Mouse (Mus musculus): ENCODE data around the gene Taok3.

Taok3 gene

DNA sequence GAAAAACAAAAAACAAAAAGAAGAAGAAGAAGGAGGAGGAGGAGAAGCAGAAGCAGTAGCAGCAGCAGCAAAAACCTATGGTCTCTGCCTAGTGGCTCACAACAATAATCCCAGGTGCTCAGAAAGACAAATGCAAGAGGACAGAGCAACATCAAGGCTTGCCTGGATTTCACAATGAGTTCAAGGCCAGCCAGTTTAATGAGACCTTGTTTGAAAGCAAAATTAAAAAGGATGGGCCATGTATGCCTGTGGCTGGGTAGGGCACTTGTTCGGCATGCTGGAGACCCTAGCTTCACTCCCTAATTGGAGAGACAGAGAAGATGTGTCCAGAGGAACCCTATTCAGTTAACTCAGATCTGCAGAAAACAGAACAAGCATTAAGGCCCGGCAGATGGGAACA is 2.7 kb upstream of the Taok3 start:
- DNase-seq (ENCODE audit: low spot score in 2 of 2): no peak

DNA sequence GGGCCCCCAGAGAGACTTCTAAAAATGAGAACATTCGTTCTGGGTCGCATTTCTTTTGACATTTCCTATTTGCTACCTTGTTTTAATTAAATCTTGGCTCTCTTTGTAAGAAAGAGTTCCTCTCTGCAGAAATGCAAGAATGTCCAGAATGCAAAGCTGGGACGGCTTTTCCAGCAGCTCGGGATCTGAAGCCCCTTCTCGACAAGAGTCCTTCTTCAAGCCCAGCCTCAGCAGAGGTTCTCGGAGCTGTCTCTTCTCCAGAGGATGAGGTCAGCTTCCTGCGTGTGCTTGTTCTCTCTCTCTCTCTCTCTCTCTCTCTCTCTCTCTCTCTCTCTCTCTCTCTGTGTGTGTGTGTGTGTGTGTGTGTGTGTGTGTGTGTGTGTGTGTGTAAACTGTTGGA is 2.2 kb upstream of the Taok3 start:
- no peak for DNase-seq (ENCODE audit: low spot score in 2 of 2)

DNA sequence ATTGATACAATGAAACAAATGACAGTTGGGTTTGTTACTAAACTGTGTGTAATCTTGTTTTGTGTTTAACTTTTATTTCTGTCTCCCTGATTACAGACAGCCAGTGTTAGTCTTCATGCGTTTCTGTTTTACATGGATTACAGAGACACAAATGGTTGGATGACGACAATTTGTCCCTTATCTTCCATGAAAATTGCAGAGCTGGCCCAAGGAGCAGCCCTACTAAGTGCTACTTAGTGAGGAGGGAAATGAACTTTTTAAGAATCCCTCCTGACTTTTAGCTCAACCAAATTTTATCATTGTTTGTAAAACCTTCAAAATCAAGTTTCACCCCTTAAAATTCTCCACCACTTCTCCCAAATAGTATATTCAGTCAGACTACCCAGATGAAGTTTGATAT is 1.7 kb upstream of the Taok3 start:
- no peak for DNase-seq (ENCODE audit: low spot score in 2 of 2)

DNA sequence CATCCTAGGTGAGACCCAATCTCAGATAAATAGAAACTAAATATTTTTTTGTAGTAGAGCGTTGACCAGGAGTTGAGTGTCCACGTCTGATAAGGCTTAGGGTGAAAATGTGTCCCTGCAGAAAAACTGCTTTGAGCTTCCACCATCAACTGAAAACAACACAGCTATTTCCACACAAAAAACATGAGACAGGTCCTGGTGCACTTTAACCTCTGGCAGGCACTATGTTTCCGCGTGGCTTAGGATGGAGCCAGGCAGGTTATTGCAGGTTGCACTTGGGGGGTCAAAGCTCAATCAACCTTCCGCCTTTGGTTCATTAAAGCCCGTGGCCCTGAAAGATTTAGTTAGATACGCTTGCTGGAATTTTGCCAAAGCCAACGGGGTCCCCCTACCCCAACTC is 1.1 kb upstream of the Taok3 start:
- DNase-seq (ENCODE audit: low spot score in 2 of 2): no peak

DNA sequence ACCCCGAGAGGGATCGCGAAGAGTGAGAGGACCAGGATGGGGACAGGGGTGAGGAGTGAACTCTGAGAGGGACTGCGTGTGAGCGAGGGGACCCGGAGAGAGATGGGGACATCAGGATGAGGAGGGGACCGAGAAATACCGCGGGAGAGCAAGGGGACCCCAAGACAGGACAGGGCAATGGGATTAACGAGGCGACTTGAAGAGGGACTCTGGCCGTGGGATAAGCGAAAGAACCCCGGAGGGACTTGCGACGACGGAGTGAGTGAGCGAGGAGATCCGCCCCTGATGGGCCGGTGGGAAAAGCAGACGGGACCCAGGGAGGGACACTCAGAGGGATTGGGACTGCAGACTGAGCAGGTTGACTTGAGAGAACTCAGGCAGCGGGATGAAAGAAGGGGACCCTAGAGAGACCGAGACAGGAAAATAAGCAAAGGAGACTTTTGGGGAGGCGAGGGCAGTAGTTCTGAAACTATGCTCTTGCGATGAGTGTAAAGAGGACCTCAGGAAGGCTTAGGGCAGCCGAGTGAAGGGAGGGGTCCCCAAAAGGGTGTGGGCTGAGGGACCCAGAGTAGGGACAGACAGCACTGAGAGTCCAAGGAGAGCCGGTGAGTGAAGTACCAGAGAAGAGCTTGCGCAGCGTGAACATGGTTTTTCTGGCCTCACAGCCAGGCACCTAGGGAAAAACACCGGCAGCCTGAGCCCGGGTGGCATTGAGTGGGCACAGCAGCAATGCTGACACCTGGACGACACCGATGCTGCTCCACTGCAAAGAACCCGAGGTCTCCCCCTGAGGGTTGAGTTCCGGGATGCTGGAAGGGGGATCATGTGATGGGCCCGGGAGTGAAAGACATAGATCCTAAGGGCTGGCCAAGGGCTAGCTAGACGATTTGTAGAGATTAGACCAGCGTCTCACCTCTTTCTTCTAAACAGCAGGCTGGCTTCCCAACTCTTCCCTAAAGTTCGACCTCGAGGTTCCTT is 849 bp downstream of the Taok3 start:
- peak in 1 of 2 experiments; percentile 10 for DNase-seq (ENCODE audit: low spot score in 2 of 2)

DNA sequence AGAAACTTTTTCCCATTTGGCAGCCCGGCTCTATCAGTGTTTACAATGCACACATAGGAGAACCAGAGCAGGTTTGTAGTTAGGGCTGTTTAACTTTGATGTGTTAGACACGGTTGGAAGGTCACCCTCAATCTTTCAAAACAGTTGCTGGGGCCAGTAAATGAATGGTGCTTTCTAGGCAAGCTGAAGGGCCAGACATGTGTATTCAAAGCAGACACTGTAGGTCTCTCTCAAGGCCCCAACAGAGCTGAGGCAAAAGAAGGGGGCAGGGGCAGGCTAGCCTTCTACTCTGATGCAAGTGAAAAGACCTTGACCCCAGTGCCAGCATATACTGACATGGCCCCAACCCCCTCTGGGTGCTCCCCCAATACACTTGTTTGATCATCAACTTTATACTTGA is 1.7 kb downstream of the Taok3 start:
- DNase-seq (ENCODE audit: low spot score in 2 of 2): no peak

DNA sequence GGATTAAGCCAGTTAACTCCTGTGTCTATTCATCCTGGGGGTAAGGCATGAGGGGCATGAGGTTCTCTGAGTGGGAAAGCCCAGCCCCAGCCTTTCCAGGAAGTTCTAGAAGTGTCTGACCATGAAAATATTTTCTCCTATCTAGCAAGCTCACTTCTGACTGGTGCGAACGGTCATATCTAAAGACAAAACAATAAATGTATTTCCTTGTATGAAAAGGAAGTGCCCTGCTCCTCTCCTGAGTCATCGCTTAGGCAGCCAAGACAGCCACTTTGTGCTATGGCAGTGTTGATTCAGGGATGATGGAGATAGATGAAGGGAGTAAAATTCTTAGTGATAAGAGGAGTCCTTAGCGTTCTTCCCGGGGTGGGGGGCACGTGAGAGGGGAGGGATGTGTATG is 3.2 kb downstream of the Taok3 start:
- DNase-seq (ENCODE audit: low spot score in 2 of 2): no peak

DNA sequence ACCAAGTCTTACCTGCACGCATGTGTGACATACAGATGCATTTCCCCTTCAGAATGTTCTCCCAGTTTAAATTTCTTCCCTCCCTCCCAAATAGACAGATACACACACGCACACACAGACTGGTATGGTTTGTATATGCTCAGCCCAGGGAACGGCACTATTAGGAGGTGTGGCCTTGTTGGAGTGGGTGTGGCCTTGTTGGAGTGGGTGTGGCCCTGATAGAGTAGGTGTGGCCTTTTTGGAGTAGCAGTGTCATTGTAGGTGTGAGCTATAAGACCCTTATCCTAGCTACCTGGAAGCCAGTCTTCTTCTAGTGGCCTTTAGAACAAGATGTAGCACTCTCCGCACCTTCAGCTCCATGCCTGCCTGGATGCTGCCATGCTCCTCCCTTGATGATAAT is 3.9 kb downstream of the Taok3 start:
- DNase-seq (ENCODE audit: low spot score in 2 of 2): no peak

DNA sequence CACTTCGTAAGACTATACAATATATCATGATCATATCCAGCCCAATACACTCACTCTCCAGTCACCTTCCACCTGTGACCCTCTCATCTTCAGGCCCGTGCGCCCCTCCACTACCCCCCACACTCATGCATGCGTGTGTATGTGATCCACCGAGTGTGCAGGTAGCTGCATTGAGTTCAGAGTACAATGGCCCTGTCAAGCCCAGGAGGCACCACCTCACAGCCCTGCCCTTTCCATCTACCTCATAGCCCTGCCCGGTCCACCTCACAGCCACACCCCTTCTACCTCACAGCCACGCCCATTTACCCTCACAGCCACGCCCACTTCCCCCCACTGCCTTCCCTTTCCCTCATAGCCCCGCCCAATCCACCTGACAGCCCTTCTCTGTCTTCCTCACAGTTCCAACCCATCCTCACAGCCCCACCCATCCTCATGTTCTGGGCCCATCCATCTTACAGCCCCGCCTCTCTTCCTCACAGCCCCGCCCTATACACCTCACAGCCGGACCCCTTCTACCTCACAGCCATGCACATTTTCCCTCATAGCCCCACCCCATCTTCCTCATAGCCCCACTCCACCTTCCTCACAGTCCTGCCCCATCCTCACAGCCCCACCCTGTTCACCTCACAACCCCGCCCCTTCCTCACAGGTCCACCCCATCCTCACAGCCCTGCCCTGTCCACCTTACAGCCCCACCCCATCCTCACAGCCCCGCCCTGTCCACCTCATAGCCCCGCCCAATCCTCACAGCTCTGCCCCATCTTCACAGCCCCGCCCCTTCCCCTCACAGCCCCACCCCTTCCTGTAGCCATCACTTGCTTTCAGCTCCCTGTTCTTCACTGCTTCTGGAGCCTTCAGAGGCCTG is 5.8 kb downstream of the Taok3 start:
- no peak for DNase-seq (ENCODE audit: low spot score in 2 of 2)

DNA sequence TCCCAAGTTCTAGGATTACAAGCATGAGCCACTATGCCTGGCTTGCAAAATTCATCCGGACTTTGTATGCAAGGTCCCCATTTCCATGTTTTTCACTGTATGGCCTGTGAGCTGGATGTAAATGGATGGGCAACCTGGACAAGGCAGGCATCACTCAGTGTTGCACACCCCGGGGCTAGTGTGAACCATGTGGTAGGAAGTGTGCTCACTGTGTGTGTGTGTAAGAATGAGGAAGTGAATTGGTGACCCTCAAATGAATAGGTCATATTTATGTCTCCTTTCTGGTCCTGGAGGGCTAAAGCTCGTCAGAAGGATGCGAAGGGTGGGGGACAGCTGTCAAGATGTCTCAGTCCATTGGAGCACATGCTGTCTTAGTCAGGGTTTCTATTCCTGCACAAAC is 7.1 kb downstream of the Taok3 start:
- DNase-seq (ENCODE audit: low spot score in 2 of 2): no peak

DNA sequence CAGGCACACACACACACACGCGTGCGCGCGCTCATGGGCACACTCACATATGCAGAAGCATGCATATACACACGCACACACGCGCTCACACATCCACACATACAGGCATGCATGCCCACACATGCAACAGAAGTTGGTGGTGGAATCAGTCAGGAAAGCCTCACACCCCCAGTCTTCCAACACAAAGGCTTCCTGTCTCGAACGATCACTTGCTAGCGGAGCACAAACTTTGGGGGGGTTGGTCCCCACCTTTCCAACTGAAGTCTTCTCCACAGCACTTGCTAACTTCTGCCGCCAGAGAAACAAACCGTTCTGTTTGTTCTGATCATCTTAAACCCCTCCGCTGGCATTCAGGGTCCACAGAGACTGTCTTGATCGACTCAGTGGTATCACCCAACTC is 10.8 kb downstream of the Taok3 start:
- no peak for DNase-seq (ENCODE audit: low spot score in 2 of 2)

DNA sequence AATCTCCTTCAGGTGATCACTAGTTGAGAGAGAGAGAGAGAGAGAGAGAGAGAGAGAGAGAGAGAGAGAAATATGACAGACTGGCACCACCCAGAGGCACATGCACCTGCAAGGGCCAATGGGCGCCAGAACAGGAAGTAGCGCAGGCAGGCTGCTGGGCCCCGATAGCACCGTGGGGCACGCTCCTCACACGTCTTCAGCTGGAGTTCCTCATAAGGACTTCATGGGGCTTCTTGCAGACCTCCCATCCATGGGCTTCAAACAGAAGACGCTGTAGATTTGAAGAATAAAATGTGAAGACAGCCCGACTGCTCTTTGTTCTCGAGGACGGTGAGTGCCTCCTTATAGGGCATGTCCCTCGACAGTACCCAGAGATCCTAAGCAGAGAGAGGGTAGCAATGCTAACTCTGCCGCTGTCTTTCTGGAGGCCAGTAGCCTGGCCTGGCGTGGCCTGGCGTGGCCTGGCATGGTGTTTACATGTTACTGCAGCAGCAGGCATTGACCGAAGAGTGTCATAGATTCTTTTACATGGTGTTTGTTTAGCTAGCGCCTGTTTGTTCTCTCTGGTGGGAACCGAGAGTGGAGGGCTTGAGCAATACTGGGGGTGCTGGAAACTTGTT is 13.6 kb downstream of the Taok3 start:
- DNase-seq (ENCODE audit: low spot score in 2 of 2): peak; percentile 70 to 76

DNA sequence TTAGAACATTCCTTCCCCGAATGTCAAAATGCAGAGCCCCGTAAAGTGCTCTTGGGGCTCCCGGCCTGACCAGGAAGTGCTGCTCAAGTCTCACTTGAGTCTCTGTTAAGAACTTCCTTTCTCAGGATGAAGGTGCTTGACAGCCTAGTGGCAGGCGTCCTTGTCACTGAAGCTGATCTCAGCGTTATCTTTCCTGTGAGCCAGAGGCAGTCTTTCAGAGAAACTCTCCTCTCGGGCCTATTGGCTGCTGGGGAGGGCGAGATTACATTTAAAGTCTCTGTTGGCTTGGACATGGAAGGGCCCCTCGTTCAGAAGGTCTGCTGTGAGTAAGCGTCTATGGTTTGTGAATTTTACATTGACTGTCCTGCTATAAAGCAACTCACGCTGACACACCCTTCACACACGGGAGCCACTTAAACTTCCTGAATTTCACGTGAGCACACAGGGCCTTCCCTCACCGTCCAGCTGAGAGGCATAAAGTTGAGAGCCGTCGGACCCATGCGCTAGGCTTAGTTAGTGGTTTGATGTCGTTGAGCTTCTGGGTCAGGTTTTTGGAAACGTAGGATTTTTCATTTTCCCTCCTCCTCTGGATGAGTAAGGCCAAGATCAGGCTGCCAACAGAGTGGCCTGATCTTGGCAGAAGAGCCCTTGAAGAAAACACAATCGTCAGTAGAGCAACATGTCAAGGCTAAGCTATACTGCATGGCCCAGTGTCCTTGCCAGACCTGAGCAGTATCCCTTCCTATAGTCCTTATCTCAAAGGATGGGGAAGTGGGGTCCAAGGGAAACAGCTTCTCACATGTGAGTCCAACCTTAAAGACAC is 14.3 kb downstream of the Taok3 start:
- no peak for DNase-seq (ENCODE audit: low spot score in 2 of 2)

DNA sequence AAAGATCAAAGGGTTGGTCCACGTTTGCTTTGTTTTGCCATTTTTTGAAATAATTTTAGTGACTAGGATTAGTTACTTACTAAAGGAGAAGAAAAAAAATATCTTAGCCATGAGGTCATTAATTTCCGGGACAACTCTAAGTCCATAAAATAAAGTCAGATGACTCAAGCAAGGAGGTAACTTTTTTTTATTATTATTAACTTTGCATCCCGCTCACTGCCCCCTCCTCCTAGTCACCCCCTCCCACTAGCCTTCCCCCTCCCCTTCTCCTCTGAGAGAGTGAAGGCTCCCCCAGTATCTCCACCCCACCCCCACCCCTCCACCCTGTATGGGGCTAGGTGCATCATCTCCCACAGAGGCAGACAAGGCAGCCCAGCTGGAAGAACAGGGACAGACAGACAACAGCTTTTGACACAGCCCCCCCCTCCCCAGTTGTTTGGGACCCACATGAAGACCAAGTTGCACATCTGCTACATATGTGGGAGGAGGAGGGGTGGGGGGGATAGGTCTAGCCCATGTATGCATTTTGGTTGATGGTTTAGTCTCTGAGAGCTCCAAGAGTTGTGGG is 15.0 kb downstream of the Taok3 start:
- no peak for DNase-seq (ENCODE audit: low spot score in 2 of 2)

DNA sequence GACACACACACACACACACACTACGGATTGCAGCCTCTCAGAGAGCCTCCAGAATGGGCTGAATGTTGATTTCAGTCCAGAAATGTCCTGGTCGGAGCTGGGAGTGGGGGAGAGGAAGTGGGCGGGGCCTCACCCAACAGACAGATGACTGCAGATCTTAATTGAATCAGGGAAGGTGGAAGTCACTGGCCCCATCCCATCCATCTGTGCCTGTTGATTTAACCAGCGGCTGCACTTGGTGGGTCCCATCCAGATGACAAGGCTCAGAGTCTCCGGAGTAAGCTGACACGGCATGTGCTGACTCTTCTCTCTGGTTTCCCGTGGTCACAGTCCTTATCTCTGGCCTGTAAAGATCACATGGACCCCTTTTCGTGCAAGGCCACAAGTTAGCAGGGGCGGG is 15.9 kb downstream of the Taok3 start:
- peak in 1 of 2 experiments; percentile 25 for DNase-seq (ENCODE audit: low spot score in 2 of 2)

DNA sequence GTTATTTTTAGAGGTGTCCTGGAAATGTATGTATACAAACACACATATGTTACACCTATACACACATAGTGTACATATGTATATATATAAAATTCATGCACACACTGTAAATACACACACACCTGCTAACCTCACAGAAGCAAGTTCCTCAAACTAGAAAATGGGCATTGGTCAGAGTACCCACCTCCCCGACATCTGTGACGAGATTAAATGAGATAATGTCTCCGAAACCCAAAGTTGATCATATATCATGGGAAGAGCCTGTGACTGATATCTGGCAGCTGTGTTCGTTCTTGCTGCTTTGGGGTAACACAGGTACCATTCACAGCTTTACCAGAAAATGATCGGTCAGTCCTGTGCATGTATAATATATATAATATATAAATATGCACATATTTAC is 16.6 kb downstream of the Taok3 start:
- no peak for DNase-seq (ENCODE audit: low spot score in 2 of 2)

DNA sequence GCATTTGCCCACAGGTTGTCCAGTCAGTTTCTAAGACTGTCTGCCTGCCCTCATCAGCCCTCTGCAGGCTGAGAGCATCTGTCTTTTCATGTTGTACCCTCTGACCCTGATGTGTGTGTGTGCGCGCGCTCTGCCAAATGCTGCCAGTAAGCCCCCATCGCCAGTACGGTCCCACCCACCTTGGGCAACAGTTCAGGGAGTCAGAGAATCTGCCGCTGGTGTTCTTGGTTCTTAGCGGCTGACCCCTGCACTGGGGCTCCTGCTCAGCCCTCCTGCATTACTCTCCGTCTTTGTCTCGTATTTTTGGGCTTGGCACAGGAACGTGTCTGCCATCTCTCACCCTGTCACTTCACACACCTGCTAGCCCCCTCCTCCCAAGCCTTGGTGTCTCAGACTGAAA is 17.1 kb downstream of the Taok3 start:
- no peak for DNase-seq (ENCODE audit: low spot score in 2 of 2)

DNA sequence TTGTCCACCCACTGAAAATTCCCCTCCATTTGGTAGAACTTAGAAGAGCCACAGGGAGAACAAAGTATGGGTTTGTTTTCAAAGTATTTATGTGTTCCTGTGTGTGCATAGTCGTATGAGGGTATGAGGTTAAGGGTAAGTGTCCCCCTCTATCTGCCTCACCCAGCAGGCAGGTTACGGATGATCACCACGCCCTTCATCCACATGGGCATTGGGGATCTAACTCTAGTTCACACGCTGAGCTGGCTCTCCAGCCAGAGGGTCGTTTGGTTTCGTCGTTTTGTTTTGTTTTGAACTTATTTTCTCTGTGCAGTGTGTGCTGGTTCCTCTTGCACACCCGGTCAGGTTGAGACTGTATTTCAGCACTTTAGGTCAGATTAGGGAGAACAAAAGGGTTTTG is 17.7 kb downstream of the Taok3 start:
- no peak for DNase-seq (ENCODE audit: low spot score in 2 of 2)

DNA sequence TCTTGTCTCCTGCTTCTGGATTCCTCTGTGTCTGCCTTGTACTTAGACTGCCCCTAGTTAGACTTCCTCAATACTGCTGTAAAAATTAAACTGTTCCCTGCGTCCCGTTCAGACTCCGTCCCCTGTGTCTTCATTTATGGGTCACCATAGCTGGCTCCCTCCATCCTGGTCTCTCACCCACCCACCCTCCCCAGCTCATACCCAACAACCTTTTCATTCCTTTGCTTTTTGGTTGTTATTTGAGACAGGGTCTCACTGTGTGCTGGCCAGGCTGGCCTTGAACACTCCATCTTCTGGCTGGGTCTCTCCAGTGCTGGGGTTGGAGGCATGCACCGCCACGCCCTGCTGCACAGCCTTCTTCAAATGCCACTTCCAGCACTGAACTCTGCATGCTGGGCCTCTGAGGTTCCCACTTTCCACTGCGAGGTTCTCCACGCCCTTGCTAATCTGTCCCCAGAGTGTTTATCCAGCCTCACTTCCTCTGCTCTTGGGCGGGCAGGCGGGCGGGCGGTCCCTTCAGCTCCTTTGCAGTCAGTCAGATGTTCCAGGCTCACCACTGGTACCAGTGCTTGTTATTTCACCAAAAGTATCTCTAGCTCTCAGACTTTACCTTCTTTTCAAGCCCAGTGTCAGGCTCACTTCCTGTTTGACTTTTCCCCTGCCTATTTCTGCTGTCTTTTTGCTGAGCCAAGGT is 18.5 kb downstream of the Taok3 start:
- peak; percentile 54 to 62 for DNase-seq (ENCODE audit: low spot score in 2 of 2)

DNA sequence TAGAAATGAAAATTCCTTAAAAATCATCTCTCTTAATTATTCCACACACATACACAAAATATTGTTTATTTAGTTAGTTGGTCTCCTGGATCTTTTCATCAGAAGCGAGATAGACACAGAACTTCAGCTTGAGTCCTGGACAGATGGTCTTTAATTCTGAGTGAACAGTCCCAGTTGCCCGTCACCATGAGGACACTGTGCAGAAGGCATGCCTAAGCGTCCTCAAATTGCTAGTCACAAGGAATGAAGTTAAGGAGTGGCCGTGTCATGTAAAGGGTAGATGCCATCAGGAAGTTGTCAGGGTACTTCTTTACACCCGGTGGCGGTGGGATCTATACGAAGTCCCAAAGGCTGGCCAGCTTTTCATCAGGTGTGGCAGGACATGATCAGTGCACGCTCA is 19.9 kb downstream of the Taok3 start:
- no peak for DNase-seq (ENCODE audit: low spot score in 2 of 2)

DNA sequence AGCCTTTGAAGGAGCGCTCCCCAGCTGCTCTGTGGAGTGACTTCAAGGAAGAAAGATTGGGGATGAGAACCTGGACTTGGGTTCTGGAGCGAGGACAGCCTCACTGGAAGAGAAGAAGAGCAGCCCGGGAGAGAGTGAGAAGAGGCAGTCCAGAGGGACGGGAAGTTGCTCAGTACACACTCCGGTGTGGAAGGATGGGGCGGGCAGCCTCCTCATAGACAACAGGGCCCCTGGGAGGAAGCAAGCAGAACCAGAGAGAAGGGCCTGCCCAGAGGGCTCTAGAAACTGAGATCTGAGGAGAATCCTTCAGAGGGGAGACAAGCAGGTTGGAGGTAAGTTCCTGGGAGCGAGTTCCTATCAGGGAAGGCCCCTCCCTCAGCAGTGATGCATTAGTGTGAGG is 20.4 kb downstream of the Taok3 start:
- DNase-seq (ENCODE audit: low spot score in 2 of 2): no peak
